Mouse (Mus musculus) heart, adult 2 months (tissue): ENCODE data around the gene Slc36a2. TPM values are rescaled to one million over a fixed set of nuclear protein-coding genes. Genes with fewer than 3 reads are reported as not detected.

Source experiments
- DNase-seq, 2 experiments: peaks; one replicate each; pipeline ENCODE4 v3.0.0; 2021
- H3K27ac ChIP-seq: fragments of 200-600 bp; 2 replicates; pipeline ENCODE4 v1.8.1; 2022
- H3K27me3 ChIP-seq: fragments of 200-500 bp; 2 replicates; pipeline ENCODE4 v1.6.1; 2012; ENCODE audit warnings: mild to moderate bottlenecking, low read length, inconsistent platforms, mixed read lengths; ENCODE audit not compliant: control insufficient read depth, insufficient read depth
- H3K36me3 ChIP-seq: fragments of 200-500 bp; 2 replicates; pipeline ENCODE4 v1.6.1; 2012; ENCODE audit warnings: low read length, inconsistent platforms; ENCODE audit not compliant: control insufficient read depth, insufficient read depth
- H3K4me1 ChIP-seq: fragments of 200-500 bp; 2 replicates; pipeline ENCODE4 v1.6.1; 2011; ENCODE audit warnings: low read length; ENCODE audit not compliant: control insufficient read depth, insufficient read depth
- H3K4me3 ChIP-seq: fragments of 200-600 bp; 2 replicates; pipeline ENCODE4 v1.8.1; 2022
- H3K79me2 ChIP-seq: fragments of 200-500 bp; replicated peaks from 2 replicates; pipeline ENCODE4 v1.6.1; 2012; ENCODE audit warnings: mild to moderate bottlenecking, inconsistent platforms, low read length, moderate library complexity, mixed read lengths; ENCODE audit not compliant: control insufficient read depth, insufficient read depth
- H3K9ac ChIP-seq: fragments of 200-500 bp; 2 replicates; pipeline ENCODE4 v1.6.1; 2012; ENCODE audit warnings: low read depth, mild to moderate bottlenecking, control low read depth, inconsistent platforms, low read length, mixed read lengths
- CTCF ChIP-seq: fragments of 200-600 bp; IDR thresholded peaks from 2 replicates; pipeline ENCODE4 v1.8.1; 2022; ENCODE audit warnings: antibody characterized with exemption, mild to moderate bottlenecking, moderate library complexity
- EP300 ChIP-seq: fragments of 200-500 bp; IDR thresholded peaks from 2 replicates; pipeline ENCODE4 v1.6.1; 2011; ENCODE audit warnings: low read depth, low read length, control low read depth; ENCODE audit not compliant: insufficient read depth
- POLR2A ChIP-seq: fragments of 200-500 bp; IDR thresholded peaks from 2 replicates; pipeline ENCODE4 v1.6.1; 2011; ENCODE audit warnings: mild to moderate bottlenecking, low read depth, low read length, control low read depth; ENCODE audit not compliant: insufficient read depth
- WGBS: fragments of 180-500 bp; shearing (Covaris S2); methylation state at CpG from one replicate; pipeline ENCODE4 v1.1.7; 2018; 5-methylcytosine and 5-hydroxymethylcytosine counted together
- intact Hi-C: fragments of 180-260 bp; cut with DNase I; formaldehyde crosslinking; loops from one replicate; pipeline ENCODE4 v1.15.1; 2025
- polyA plus RNA-seq: library from polyadenylated mRNA; depleted of rRNA; stranded (reverse); fragments of >200 nt; gene quantifications from 2 replicates; pipeline ENCODE4 v1.2.3, GENCODE M21; 2012
- total RNA-seq, 2 experiments: library from RNA; stranded (reverse); gene quantifications; 2 replicates each; pipeline ENCODE4 v1.2.3; 2021

Gene Slc36a2
- total and polyA plus RNA-seq, 3 experiments = 10.6 to 70.1 (median 12.1) TPM

DNA sequence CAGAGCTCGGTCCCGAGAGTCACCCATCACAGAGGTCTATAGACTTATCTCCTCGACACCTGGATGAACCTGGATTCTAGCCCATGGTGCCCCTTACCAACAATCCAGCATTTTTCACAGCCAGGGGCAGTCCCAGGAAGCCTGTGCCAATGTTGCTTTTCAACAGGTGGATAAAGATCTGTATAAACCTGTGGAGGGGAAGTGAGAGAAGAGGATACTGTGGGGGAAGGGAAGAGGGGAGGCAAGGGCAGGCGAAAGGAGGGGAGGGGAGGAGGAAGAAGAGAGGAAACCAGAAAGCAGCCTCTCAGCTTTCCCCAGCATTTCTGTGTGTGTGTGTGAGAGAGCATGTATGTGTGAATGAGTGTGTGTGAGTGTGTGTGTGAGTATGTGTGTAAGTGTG is 36.4 kb downstream of the Slc36a2 start:
- no peak for DNase-seq
- Histone ChIP-seq H3K27me3 (no peaks in the 10 kb centered on the region), H3K4me1 (no peaks in the 10 kb centered on the region), H3K4me3 (no peak overlapping the region), H3K36me3 (no peaks in the 10 kb centered on the region), H3K79me2 (no peaks in the 10 kb centered on the region), H3K9ac (no peak overlapping the region), H3K27ac (no peak overlapping the region)
- TF ChIP-seq CTCF (no peak), EP300 (no peak), POLR2A (no peak)
- intact Hi-C loops = no loop called here
- WGBS = 70% methylated on average over 4 of the region's 4 CpGs

DNA sequence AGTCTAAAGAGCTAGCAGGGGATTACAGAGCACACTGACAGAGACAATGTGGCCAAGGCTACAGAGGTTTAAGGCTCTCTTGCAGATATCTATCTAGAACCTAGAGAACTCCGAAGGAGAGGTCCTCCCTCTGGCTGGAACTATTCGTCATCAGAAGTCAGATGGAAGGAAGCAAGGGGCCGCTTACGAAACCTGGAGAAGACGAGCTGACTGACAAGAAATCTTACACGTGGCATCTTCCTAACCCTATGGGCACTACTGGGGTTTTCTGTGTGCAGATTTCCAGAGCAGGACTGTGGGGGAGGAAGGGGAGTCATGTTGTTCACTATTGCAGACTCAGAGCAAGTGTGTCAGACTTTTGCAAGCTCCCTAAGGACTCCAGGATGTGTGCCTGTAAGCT is 37.5 kb downstream of the Slc36a2 start:
- 64% methylated on average over 6 of the region's 6 CpGs for whole genome bisulfite sequencing
- no peaks in the 10 kb centered on the region for H3K4me1 ChIP-seq
- no peak overlapping the region for H3K9ac ChIP-seq
- no peak overlapping the region for H3K4me3 ChIP-seq
- H3K79me2 ChIP-seq = no peaks in the 10 kb centered on the region
- TF ChIP-seq POLR2A (no peak), EP300 (no peak), CTCF (no peak)
- no peak overlapping the region for H3K27ac ChIP-seq
- DNase-seq = no peak
- H3K36me3 ChIP-seq = no peaks in the 10 kb centered on the region
- intact Hi-C loops = no loop called here
- H3K27me3 ChIP-seq = no peaks in the 10 kb centered on the region

DNA sequence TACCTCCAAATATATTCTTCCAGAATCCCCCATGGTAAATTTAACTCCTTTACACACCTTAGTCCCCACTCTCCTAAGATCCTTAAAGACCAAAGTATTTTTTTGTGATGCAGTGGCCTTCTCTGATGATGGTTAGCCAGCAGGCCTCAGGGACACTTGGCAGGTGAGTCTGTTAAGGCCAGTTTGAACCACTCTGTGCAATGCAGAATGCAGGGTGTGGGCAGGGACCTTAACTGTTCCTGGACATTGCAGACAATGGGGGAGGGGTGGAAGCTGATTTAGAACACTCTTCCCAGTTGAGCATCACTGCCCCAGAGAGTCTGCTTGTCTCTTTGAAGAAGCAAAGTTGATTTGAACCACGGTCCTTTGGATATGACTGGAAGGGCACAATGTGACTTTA is 38.0 kb downstream of the Slc36a2 start:
- Histone ChIP-seq H3K4me1 (no peaks in the 10 kb centered on the region), H3K9ac (no peak overlapping the region), H3K79me2 (no peaks in the 10 kb centered on the region), H3K4me3 (no peak overlapping the region), H3K36me3 (no peaks in the 10 kb centered on the region), H3K27me3 (no peaks in the 10 kb centered on the region), H3K27ac (no peak overlapping the region)
- no peak for DNase-seq
- intact Hi-C loops = no loop called here
- 91% methylated on average over 1 of the region's 1 CpGs for WGBS
- TF ChIP-seq POLR2A (no peak), EP300 (no peak), CTCF (no peak)

DNA sequence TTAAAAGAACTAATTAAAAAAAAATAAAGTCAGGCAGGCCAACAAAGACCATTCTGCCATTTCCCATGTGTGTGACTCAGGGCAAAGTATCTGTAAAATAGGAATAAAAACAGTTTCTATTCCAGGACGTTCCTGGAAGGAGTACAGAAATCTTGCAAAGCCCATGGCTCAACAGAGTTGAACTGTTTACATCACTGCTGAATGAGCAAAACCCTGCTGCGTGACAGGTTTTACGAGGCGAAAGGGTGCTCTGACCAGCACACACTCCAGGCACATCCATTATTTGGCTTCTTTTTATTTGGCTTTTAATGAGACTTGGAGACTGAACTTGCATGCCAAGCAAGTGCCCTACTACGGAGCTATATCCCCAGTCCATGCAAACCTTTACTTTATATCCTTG is 40.9 kb downstream of the Slc36a2 start:
- Histone ChIP-seq H3K27ac (no peak overlapping the region), H3K9ac (no peak overlapping the region), H3K4me1 (no peaks in the 10 kb centered on the region), H3K36me3 (no peaks in the 10 kb centered on the region), H3K79me2 (no peaks in the 10 kb centered on the region), H3K27me3 (no peaks in the 10 kb centered on the region), H3K4me3 (no peak overlapping the region)
- 83% methylated on average over 5 of the region's 5 CpGs for WGBS
- no peak for TF ChIP-seq EP300
- no peak for TF ChIP-seq CTCF
- TF ChIP-seq POLR2A = no peak
- DNase-seq = no peak
- intact Hi-C loops = no loop called here

DNA sequence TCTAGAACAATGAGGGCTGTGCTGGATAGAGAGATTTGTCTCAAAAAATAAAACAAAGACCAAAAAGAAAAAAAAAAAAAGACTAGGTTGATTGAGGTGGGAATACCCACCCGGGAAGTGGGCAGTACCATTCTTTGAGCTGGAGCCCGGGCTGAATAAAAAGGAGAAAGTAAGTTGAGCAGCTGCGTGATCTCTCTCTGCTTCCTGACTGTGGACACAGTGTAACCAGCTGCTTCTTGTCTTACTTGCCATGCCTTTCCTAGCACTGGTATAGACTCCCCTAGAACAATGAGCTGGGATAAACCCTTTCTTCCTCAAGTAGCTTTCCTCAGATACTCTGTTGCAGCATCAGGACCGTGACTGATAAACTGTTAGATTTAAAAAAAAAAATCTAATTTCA is 43.4 kb downstream of the Slc36a2 start:
- Histone ChIP-seq H3K79me2 (no peaks in the 10 kb centered on the region), H3K27me3 (no peaks in the 10 kb centered on the region), H3K27ac (no peak overlapping the region), H3K36me3 (no peaks in the 10 kb centered on the region), H3K4me3 (no peak overlapping the region), H3K4me1 (no peaks in the 10 kb centered on the region), H3K9ac (no peak overlapping the region)
- intact Hi-C loops = no loop called here
- TF ChIP-seq POLR2A (no peak), CTCF (no peak), EP300 (no peak)
- DNase-seq = no peak
- WGBS = 77% methylated on average over 4 of the region's 4 CpGs

DNA sequence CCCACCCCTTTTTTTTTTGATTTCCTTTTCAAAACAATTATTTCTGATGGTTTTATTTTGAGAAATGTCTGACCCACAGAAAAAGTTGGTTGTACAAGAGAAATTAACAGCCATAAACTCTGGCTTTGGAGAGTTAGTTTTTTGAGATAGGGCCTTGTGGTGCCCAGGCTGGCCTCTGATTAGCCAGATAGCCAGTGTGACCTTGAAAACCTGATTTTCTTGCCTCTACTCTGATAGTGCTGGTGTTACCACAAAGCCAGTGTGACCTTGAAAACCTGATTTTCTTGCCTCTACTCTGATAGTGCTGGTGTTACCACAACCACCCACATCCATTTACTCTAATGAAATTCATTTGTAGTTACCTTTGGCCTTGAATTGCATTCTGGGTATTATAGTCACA is 47.2 kb downstream of the Slc36a2 start:
- Histone ChIP-seq H3K36me3 (no peaks in the 10 kb centered on the region), H3K4me3 (no peak overlapping the region), H3K9ac (no peak overlapping the region), H3K27ac (no peak overlapping the region), H3K27me3 (no peaks in the 10 kb centered on the region), H3K4me1 (no peaks in the 10 kb centered on the region), H3K79me2 (no peaks in the 10 kb centered on the region)
- TF ChIP-seq EP300 = no peak
- TF ChIP-seq CTCF = no peak
- no peak for TF ChIP-seq POLR2A
- intact Hi-C loops = no loop called here
- DNase-seq = no peak
